Mouse (Mus musculus): ENCODE data around the gene Gm3187. TPM values are rescaled to one million over a fixed set of nuclear protein-coding genes. Genes with fewer than 3 reads are reported as not detected.
"Not testable (repeated sequence)": the region's sequence is repeated elsewhere in the genome, so short reads cannot be mapped to it uniquely, and the experiment has no call there.

Gene Gm3187
- polyA plus RNA-seq (2015; fragmentation: Nextera tagmentation; extraction: Ambion mirVana): not detected in 2 replicates

DNA sequence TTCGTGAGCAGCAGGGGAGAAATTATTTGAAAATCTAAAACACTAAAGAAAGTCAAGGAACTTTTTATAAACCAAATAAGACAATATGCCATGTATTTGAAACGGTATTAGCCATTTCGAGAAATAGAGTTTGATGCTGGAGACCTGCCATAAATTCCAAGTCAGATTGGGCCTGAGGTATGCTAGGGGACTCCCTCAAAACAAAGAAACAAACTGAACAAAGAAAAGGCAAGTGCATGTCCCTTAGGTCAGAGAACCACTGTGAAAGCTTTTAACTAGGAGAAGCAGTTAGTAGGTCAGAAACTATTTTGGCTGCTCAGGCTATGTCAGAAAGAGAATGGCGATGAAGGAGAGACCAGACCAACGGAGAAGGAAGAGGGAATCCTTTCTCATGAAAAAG is at the start of gene Gm3187:
Gm3187 (plus strand) TSS at position 301 of the 400 bp plus-strand sequence.
- WGBS (ENCODE audit: insufficient replicate concordance): 47% methylated on average over 4 of the region's 5 CpGs
- H3K27me3 ChIP-seq; H3K4me1 ChIP-seq (replicated peaks); H3K9ac ChIP-seq; H3K36me3 ChIP-seq; DNase-seq; H3K9me3 ChIP-seq (replicated peaks); ATAC-seq (ENCODE audit: low read depth); H3K4me2 ChIP-seq; H3K27ac ChIP-seq; H3K4me3 ChIP-seq (replicated peaks): not testable (repeated sequence)

DNA sequence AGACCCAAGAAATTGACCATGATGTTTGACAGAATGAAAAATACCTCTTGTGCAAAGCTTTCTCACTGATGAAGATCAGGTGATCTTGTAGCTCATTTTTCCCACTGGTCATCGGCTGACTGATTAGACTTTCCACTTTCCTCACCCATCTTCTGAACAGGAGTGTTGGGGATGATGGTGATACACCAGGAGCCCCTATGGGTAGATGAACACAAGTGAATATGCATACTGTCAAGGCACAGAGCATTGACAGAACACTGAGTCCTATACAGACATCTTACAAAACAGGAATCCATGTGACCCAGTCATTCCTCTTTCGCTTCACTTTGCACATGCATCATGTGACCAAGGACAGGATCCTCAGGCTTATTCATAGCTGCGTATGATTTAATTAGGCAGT is 28.6 kb upstream of the Gm3187 start, which contains the start of gene Gm3194:
Gm3194 (minus strand) TSS at position 101 of the 400 bp plus-strand sequence.
- not testable (repeated sequence) for DNase-seq; ATAC-seq (ENCODE audit: low read depth); H3K27ac ChIP-seq; H3K36me3 ChIP-seq; H3K4me3 ChIP-seq (replicated peaks); H3K4me1 ChIP-seq (replicated peaks); H3K27me3 ChIP-seq; H3K4me2 ChIP-seq; H3K9me3 ChIP-seq (replicated peaks); H3K9ac ChIP-seq
- no CpG with 5 or more reads among the region's 3 CpGs for WGBS (ENCODE audit: insufficient replicate concordance)

DNA sequence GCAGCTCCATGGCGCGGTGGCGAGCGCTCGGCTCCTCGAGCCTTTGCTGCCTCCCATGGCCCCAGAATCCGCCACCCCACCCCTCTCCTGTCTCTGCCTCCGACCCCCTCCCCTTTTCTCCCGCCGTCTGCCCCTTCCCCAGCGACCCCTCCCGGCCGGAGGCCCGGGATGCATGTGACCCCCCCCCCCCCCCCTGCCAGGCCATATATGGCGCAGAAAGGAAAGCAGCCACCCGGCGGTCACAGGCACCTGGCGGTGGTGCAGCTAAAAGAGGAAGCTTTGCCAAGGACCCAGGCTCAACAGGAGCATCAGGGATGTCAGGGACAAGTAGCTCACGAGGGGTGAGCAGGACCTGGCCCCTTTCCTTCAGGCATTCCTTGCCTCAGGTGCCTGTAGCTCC is 23.5 kb upstream of the Gm3187 start:
- not testable (repeated sequence) for H3K9me3 ChIP-seq (replicated peaks); H3K4me3 ChIP-seq (replicated peaks); H3K36me3 ChIP-seq; H3K4me1 ChIP-seq (replicated peaks); H3K27me3 ChIP-seq; DNase-seq; H3K4me2 ChIP-seq; ATAC-seq (ENCODE audit: low read depth); H3K9ac ChIP-seq; H3K27ac ChIP-seq
- no CpG with 5 or more reads among the region's 19 CpGs for WGBS (ENCODE audit: insufficient replicate concordance)

GRCm38 (mm10) chr14:5477730-5478129 is 6.3 kb upstream of the Gm3187 start, which contains the start of gene Gm8246:
TSS of gene Gm8246 (minus strand) at chr14:5477830.
- WGBS (ENCODE audit: insufficient replicate concordance): no CpG with 5 or more reads among the region's 3 CpGs

GRCm38 (mm10) chr14:5501374-5501773 is 17.4 kb downstream of the Gm3187 start, which contains the start of gene Gm3488:
TSS of gene Gm3488 (plus strand) at chr14:5501674.
- no CpG with 5 or more reads among the region's 35 CpGs for WGBS (ENCODE audit: insufficient replicate concordance)
- not testable (repeated sequence) for H3K4me1 ChIP-seq (replicated peaks); H3K27ac ChIP-seq; DNase-seq; H3K27me3 ChIP-seq; H3K4me3 ChIP-seq (replicated peaks); ATAC-seq (ENCODE audit: low read depth); H3K9ac ChIP-seq; H3K9me3 ChIP-seq (replicated peaks); H3K36me3 ChIP-seq; H3K4me2 ChIP-seq

More at GRCm38 (mm10) chr14:5477730-5478129, 6.3 kb upstream of the Gm3187 start, which contains the start of gene Gm8246:
- DNase-seq; H3K9ac ChIP-seq; H3K4me3 ChIP-seq (replicated peaks); H3K4me1 ChIP-seq (replicated peaks); H3K36me3 ChIP-seq; H3K27me3 ChIP-seq; H3K9me3 ChIP-seq (replicated peaks); H3K4me2 ChIP-seq; ATAC-seq (ENCODE audit: low read depth); H3K27ac ChIP-seq: not testable (repeated sequence)

DNA sequence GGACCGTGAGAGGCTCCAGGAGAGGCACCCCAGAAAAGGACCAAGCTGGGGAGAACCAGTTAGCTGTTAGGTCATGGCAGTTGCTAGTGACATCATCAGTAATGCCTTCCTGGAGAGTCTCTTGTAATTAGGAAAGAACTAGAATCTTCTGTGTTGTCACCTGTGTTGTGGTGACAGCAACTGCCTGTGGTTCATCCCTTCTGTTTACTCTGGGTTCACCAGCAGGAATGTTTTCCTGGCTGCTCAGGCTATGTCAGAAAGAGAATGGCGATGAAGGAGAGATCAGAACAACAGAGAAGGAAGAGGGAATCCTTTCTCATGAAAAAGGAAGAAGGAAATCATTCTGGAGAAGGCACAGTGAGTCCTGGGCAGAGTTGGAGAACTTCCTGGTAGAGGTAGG is 54.2 kb downstream of the Gm3187 start, which contains the start of gene Gm3532:
Gm3532 (plus strand) TSS at position 301 of the 400 bp plus-strand sequence.
- ATAC-seq (ENCODE audit: low read depth); H3K27me3 ChIP-seq; H3K9me3 ChIP-seq (replicated peaks); H3K4me3 ChIP-seq (replicated peaks); H3K4me1 ChIP-seq (replicated peaks); H3K4me2 ChIP-seq; DNase-seq; H3K36me3 ChIP-seq; H3K27ac ChIP-seq; H3K9ac ChIP-seq: not testable (repeated sequence)
- no CpG with 5 or more reads among the region's 2 CpGs for WGBS (ENCODE audit: insufficient replicate concordance)

Other genes starting within 250 kb of the Gm3187 start
- not detected in 2 replicates for gene Gm3526, start 223.6 kb upstream of the Gm3187 start, polyA plus RNA-seq (2015; fragmentation: Nextera tagmentation; extraction: Ambion mirVana)
- gene Gm3542, start 149.3 kb upstream of the Gm3187 start, polyA plus RNA-seq (2015; fragmentation: Nextera tagmentation; extraction: Ambion mirVana): not detected in 2 replicates
- gene Gm3500, start 95.2 kb upstream of the Gm3187 start, polyA plus RNA-seq (2015; fragmentation: Nextera tagmentation; extraction: Ambion mirVana): not detected in 2 replicates
- gene Gm3194, start 28.7 kb upstream of the Gm3187 start, polyA plus RNA-seq (2015; fragmentation: Nextera tagmentation; extraction: Ambion mirVana): not detected in 2 replicates
- gene Gm8246, start 6.4 kb upstream of the Gm3187 start, polyA plus RNA-seq (2015; fragmentation: Nextera tagmentation; extraction: Ambion mirVana): not detected in 2 replicates
- 0.06 TPM in 1 of 2 replicates, not detected in the other for gene Gm3488, start 17.5 kb downstream of the Gm3187 start, polyA plus RNA-seq (2015; fragmentation: Nextera tagmentation; extraction: Ambion mirVana)
- gene Gm3532, start 54.3 kb downstream of the Gm3187 start, polyA plus RNA-seq (2015; fragmentation: Nextera tagmentation; extraction: Ambion mirVana): not detected in 2 replicates
- not detected in 2 replicates for gene Gm8265, start 148.8 kb downstream of the Gm3187 start, polyA plus RNA-seq (2015; fragmentation: Nextera tagmentation; extraction: Ambion mirVana)
- gene Gm9603, start 203.2 kb downstream of the Gm3187 start, polyA plus RNA-seq (2015; fragmentation: Nextera tagmentation; extraction: Ambion mirVana): not detected in 2 replicates

Measured in liver, embryonic 13.5 days (tissue).